In the genomic region with DNA sequence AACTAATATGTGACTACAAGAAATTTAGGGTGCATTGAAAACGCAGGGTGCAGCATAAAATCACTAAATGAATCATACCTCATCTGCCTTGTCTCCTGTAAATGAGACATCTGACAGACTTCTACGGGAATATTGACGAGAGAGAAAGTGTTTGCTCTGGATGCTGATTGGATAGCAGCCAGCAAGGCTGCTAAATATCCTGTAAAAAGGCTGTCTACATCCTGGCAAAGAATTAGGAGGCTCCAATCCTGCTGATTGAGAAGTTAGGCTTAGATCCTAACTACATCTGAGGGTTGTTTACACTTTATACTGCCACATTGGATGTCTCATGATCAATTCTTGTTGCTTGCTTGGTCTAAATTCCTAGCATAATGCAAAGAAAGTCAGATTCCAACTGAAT, we compare ENCODE assay signal across 24 mouse cellular contexts. TPM values are rescaled to one million over a fixed set of nuclear protein-coding genes. Genes with fewer than 3 reads are reported as not detected.
DNase-seq lines count a peak whose midpoint lies in the region; ATAC-seq and TF ChIP-seq lines count a peak whose summit lies in the region.
"Had no signal": no experiment of that assay in that cellular context is flagged by ENCODE, and none has a peak within 500 bp of the region (broad histone marks: within the 10 kb centered on the region; RNA-seq: fewer than 3 reads in every experiment).

No protein-coding gene starts in this region.

- no peaks in the 10 kb centered on the region for H3K36me3 ChIP-seq in forebrain, embryonic 14.5 days (ENCODE audit: control insufficient read depth, insufficient read depth, low read length)
- H3K36me3 ChIP-seq in forebrain, embryonic 10.5 days (replicated peaks) = no peaks in the 10 kb centered on the region
- H3K36me3 ChIP-seq in forebrain, postnatal 0 days (ENCODE audit: insufficient read depth) = no peaks in the 10 kb centered on the region
- H3K36me3 ChIP-seq in forebrain, embryonic 15.5 days = no peaks in the 10 kb centered on the region
- no peaks in the 10 kb centered on the region for H3K36me3 ChIP-seq in myocyte (ENCODE audit: control insufficient read depth, insufficient read depth)
- H3K36me3 ChIP-seq: embryonic facial prominence, embryonic 13.5 days; embryonic facial prominence, embryonic 15.5 days; G1E had no signal

- no peak overlapping the region for H3ac ChIP-seq in myocyte (ENCODE audit: control insufficient read depth, insufficient read length)

- 66% methylated on average over 3 of the region's 3 CpGs for WGBS in forebrain, embryonic 14.5 days
- 84% methylated on average over 3 of the region's 3 CpGs for WGBS in forebrain, embryonic 10.5 days
- 53% methylated on average over 3 of the region's 3 CpGs for WGBS in forebrain, postnatal 0 days
- WGBS in forebrain, embryonic 15.5 days = 58% methylated on average over 3 of the region's 3 CpGs

- no peak for TF ChIP-seq POLR2A in myocyte (IDR thresholded peaks at IDR 0.05; ENCODE audit: insufficient read length, low read depth)

- H3K4me1 ChIP-seq in forebrain, embryonic 14.5 days (ENCODE audit: control insufficient read depth, insufficient read depth, low read length) = no peaks in the 10 kb centered on the region
- H3K4me1 ChIP-seq in forebrain, embryonic 10.5 days = no peaks in the 10 kb centered on the region
- no peaks in the 10 kb centered on the region for H3K4me1 ChIP-seq in forebrain, postnatal 0 days (ENCODE audit: insufficient read depth)
- no peaks in the 10 kb centered on the region for H3K4me1 ChIP-seq in forebrain, embryonic 15.5 days
- H3K4me1 ChIP-seq: embryonic facial prominence, embryonic 13.5 days; embryonic facial prominence, embryonic 15.5 days had no signal

- no peak for TF ChIP-seq CTCF in forebrain, postnatal 0 days (IDR thresholded peaks at IDR 0.05; ENCODE audit: low read depth)

- DNase-seq in forebrain, embryonic 14.5 days (ENCODE audit: low spot score) = peak; percentile 60
- no peak for DNase-seq in forebrain, embryonic 10.5 days (ENCODE audit: extremely low spot score, low spot score)
- DNase-seq in forebrain, postnatal 0 days = peak; percentile 22
- DNase-seq in adrenal gland, postnatal 25 days = no peak
- DNase-seq: adrenal gland, adult 2 months; adrenal gland, postnatal 10 days; adrenal gland, postnatal 36 days; B cell, adult 2 months; cerebellum, adult 11 months; cerebellum, adult 18-20 months; cerebellum, adult 8-10 months; cerebellum, adult 9-11 months; cerebellum, postnatal 14 days; cerebellum, postnatal 36 days; embryo, embryonic 11 days had no signal

- H3K9ac ChIP-seq in forebrain, embryonic 14.5 days (ENCODE audit: low read length) = no peak overlapping the region
- no peak overlapping the region for H3K9ac ChIP-seq in forebrain, postnatal 0 days
- no peak overlapping the region for H3K9ac ChIP-seq in forebrain, embryonic 15.5 days (replicated peaks)
- H3K9ac ChIP-seq: embryonic facial prominence, embryonic 13.5 days; embryonic facial prominence, embryonic 15.5 days had no signal

- H3K79me2 ChIP-seq in myocyte (ENCODE audit: control insufficient read depth, insufficient read depth) = no peaks in the 10 kb centered on the region

- ATAC-seq in forebrain, embryonic 14.5 days = peak; percentile 61; the same call in 1 of the 2 replicates
- no peak for ATAC-seq in forebrain, postnatal 0 days
- no peak; the same call in 1 of the 2 replicates for ATAC-seq in forebrain, embryonic 15.5 days (replicated peaks)
- ATAC-seq: CD4-positive, CD25-positive, alpha-beta regulatory T cell, adult 4 months had no signal

- no peaks in the 10 kb centered on the region for H3K27me3 ChIP-seq in forebrain, embryonic 14.5 days (replicated peaks; ENCODE audit: control insufficient read depth, insufficient read depth, low read length)
- H3K27me3 ChIP-seq in forebrain, embryonic 10.5 days (ENCODE audit: poor library complexity, severe bottlenecking) = no peaks in the 10 kb centered on the region
- H3K27me3 ChIP-seq in forebrain, postnatal 0 days (ENCODE audit: insufficient read depth, low read length) = no peaks in the 10 kb centered on the region
- H3K27me3 ChIP-seq in forebrain, embryonic 15.5 days = no peaks in the 10 kb centered on the region
- H3K27me3 ChIP-seq in myocyte (ENCODE audit: control insufficient read depth, insufficient read depth, insufficient read length) = no peaks in the 10 kb centered on the region
- H3K27me3 ChIP-seq: CH12.LX; embryonic facial prominence, embryonic 13.5 days; embryonic facial prominence, embryonic 15.5 days had no signal

- H3K4me2 ChIP-seq in forebrain, embryonic 14.5 days (ENCODE audit: low read length) = no peak overlapping the region
- no peak overlapping the region for H3K4me2 ChIP-seq in forebrain, postnatal 0 days (ENCODE audit: low read depth)
- no peak overlapping the region for H3K4me2 ChIP-seq in forebrain, embryonic 15.5 days (replicated peaks)
- H3K4me2 ChIP-seq in myocyte (ENCODE audit: low read depth) = peak overlapping the region; percentile 1
- H3K4me2 ChIP-seq: embryonic facial prominence, embryonic 13.5 days; embryonic facial prominence, embryonic 15.5 days had no signal

- no peak overlapping the region for H3K4me3 ChIP-seq in forebrain, embryonic 14.5 days (ENCODE audit: low read depth, low read length)
- no peak overlapping the region for H3K4me3 ChIP-seq in forebrain, embryonic 10.5 days
- H3K4me3 ChIP-seq in forebrain, postnatal 0 days (ENCODE audit: low read depth, low read length) = no peak overlapping the region
- no peak overlapping the region for H3K4me3 ChIP-seq in forebrain, embryonic 15.5 days
- no peak overlapping the region for H3K4me3 ChIP-seq in myocyte
- H3K4me3 ChIP-seq: embryonic facial prominence, embryonic 13.5 days; embryonic facial prominence, embryonic 15.5 days; erythroblast, embryonic 14.5 days had no signal

- H3K9me3 ChIP-seq in forebrain, embryonic 14.5 days (replicated peaks; ENCODE audit: control insufficient read depth, low read length) = no peaks in the 10 kb centered on the region
- no peaks in the 10 kb centered on the region for H3K9me3 ChIP-seq in forebrain, embryonic 10.5 days
- no peaks in the 10 kb centered on the region for H3K9me3 ChIP-seq in forebrain, postnatal 0 days (ENCODE audit: low read length)
- no peaks in the 10 kb centered on the region for H3K9me3 ChIP-seq in forebrain, embryonic 15.5 days
- H3K9me3 ChIP-seq: embryonic facial prominence, embryonic 13.5 days; embryonic facial prominence, embryonic 15.5 days had no signal

- no peak overlapping the region for H3K27ac ChIP-seq in forebrain, embryonic 14.5 days (ENCODE audit: low read depth, low read length)
- no peak overlapping the region for H3K27ac ChIP-seq in forebrain, embryonic 10.5 days
- no peak overlapping the region for H3K27ac ChIP-seq in forebrain, postnatal 0 days (ENCODE audit: low read depth, low read length)
- no peak overlapping the region for H3K27ac ChIP-seq in forebrain, embryonic 15.5 days (replicated peaks)
- H3K27ac ChIP-seq: embryonic facial prominence, embryonic 13.5 days; embryonic facial prominence, embryonic 15.5 days had no signal

TF ChIP-seq in myocyte, 11 proteins besides CTCF, POLR2A, EP300 and RAD21:
- no peak for TF ChIP-seq USF1 (IDR thresholded peaks at IDR 0.05; ENCODE audit: low read depth)

RNA-seq across cellular contexts. Expression of a gene that starts 44.6 kb away (rescaled TPM):
- polyA plus RNA-seq in forebrain, embryonic 14.5 days (2014; fragmentation: Nextera tagmentation; extraction: Ambion mirVana) = 2.2 and 3.8 TPM in 2 replicates
- 0.37 and 0.53 TPM in 2 replicates for polyA plus RNA-seq in forebrain, embryonic 10.5 days (2016; fragmentation: Nextera tagmentation; extraction: Ambion mirVana)
- 10.2 and 14.7 TPM in 2 replicates for total RNA-seq in forebrain, postnatal 0 days (2014; rRNA removed)
- 2.2 and 6.3 TPM in 2 replicates for polyA plus RNA-seq in forebrain, postnatal 0 days (2015; fragmentation: Nextera tagmentation; extraction: Ambion mirVana)
- polyA plus RNA-seq in forebrain, embryonic 15.5 days (2015; fragmentation: Nextera tagmentation; extraction: Ambion mirVana) = 5.2 and 5.5 TPM in 2 replicates
- polyA plus RNA-seq in myocyte (2012; fragmentation: generic; extraction: Trizol) = 0.22 TPM
- total RNA-seq in adrenal gland, postnatal 25 days (2021) = 0.67 and 0.94 TPM in 2 replicates
- total RNA-seq: CH12.LX; common myeloid progenitor, adult 5-6 weeks had no signal
- polyA plus RNA-seq: adrenal gland, adult 2 months; erythroblast, embryonic 14.5 days; G1E had no signal

Comparison
In these comparisons a context has a peak if more than half of its experiments do, and no peak if none do; other contexts are left out.
1. DNase-seq: peak in forebrain, embryonic 14.5 days (single experiment) and forebrain, postnatal 0 days (single experiment); none in forebrain, embryonic 10.5 days (single experiment) and adrenal gland, postnatal 25 days (single experiment).